In genomic region chr3:108178756-108179715, GRCm38 (mm10) we compare ENCODE assay signal across 10 mouse cellular contexts. TPM values are rescaled to one million over a fixed set of nuclear protein-coding genes. Genes with fewer than 3 reads are reported as not detected.
DNase-seq lines count a peak whose midpoint lies in the region; ATAC-seq and TF ChIP-seq lines count a peak whose summit lies in the region.
"Had no signal": no experiment of that assay in that cellular context is flagged by ENCODE, and none has a peak within 500 bp of the region (broad histone marks: within the 10 kb centered on the region; RNA-seq: fewer than 3 reads in every experiment).

No protein-coding gene starts in this region.

- TF ChIP-seq POLR2A in kidney, adult 2 months (IDR thresholded peaks at IDR 0.05; ENCODE audit: low read depth, low read length): no peak

- no peaks in the 10 kb centered on the region for H3K9me3 ChIP-seq in midbrain, embryonic 11.5 days (ENCODE audit: control insufficient read depth, low read length)
- no peaks in the 10 kb centered on the region for H3K9me3 ChIP-seq in midbrain, embryonic 13.5 days
- H3K9me3 ChIP-seq in intestine, embryonic 15.5 days: no peaks in the 10 kb centered on the region
- H3K9me3 ChIP-seq: embryonic facial prominence, embryonic 13.5 days; heart, embryonic 12.5 days had no signal

- no peaks in the 10 kb centered on the region for H3K36me3 ChIP-seq in kidney, adult 2 months (ENCODE audit: control insufficient read depth, insufficient read depth, low read length)
- H3K36me3 ChIP-seq in midbrain, embryonic 11.5 days (ENCODE audit: control insufficient read depth, insufficient read depth, low read length): no peaks in the 10 kb centered on the region
- H3K36me3 ChIP-seq in midbrain, embryonic 13.5 days: no peaks in the 10 kb centered on the region
- H3K36me3 ChIP-seq in intestine, embryonic 15.5 days: no peaks in the 10 kb centered on the region
- H3K36me3 ChIP-seq: embryonic facial prominence, embryonic 13.5 days; heart, embryonic 12.5 days had no signal

- WGBS in kidney, adult 2 months: 64% methylated on average over 7 of the region's 7 CpGs
- WGBS in midbrain, embryonic 11.5 days: 86% methylated on average over 7 of the region's 7 CpGs
- 81% methylated on average over 7 of the region's 7 CpGs for WGBS in midbrain, embryonic 13.5 days
- WGBS in intestine, embryonic 15.5 days: 53% methylated on average over 7 of the region's 7 CpGs

- H3K4me3 ChIP-seq in kidney, adult 2 months (ENCODE audit: insufficient read depth, low read depth, low read length): no peak overlapping the region
- H3K4me3 ChIP-seq in midbrain, embryonic 11.5 days (ENCODE audit: low read depth, low read length): no peak overlapping the region
- H3K4me3 ChIP-seq in midbrain, embryonic 13.5 days (replicated peaks): no peak overlapping the region
- H3K4me3 ChIP-seq in intestine, embryonic 15.5 days (replicated peaks): no peak overlapping the region
- H3K4me3 ChIP-seq: embryonic facial prominence, embryonic 13.5 days; heart, embryonic 12.5 days had no signal

- no peak for ATAC-seq in midbrain, embryonic 11.5 days (ENCODE audit: low FRiP score)
- no peak for ATAC-seq in midbrain, embryonic 13.5 days
- peak; percentile 61; the same call in 1 of the 2 replicates for ATAC-seq in intestine, embryonic 15.5 days
- ATAC-seq in granulocyte monocyte progenitor cell, adult 5-6 weeks (replicated peaks; ENCODE audit: poor library complexity, severe bottlenecking): no peak

- no peak overlapping the region for H3K9ac ChIP-seq in midbrain, embryonic 11.5 days (ENCODE audit: low read length)
- H3K9ac ChIP-seq in midbrain, embryonic 13.5 days (replicated peaks): no peak overlapping the region
- no peak overlapping the region for H3K9ac ChIP-seq in intestine, embryonic 15.5 days
- H3K9ac ChIP-seq: embryonic facial prominence, embryonic 13.5 days; heart, embryonic 12.5 days had no signal

- no peaks in the 10 kb centered on the region for H3K4me1 ChIP-seq in kidney, adult 2 months (ENCODE audit: control insufficient read depth, insufficient read depth, low read length)
- no peaks in the 10 kb centered on the region for H3K4me1 ChIP-seq in midbrain, embryonic 11.5 days (ENCODE audit: control insufficient read depth, insufficient read depth, low read length)
- peaks cover 18% of the 10 kb centered on the region for H3K4me1 ChIP-seq in midbrain, embryonic 13.5 days (replicated peaks)
- H3K4me1 ChIP-seq in intestine, embryonic 15.5 days (replicated peaks): 0 out of 2 replicates have a peak, but pooled peaks cover 4% of the 10 kb centered on the region

- H3K4me2 ChIP-seq in midbrain, embryonic 11.5 days: no peak overlapping the region
- H3K4me2 ChIP-seq in midbrain, embryonic 13.5 days (replicated peaks): no peak overlapping the region
- H3K4me2 ChIP-seq in intestine, embryonic 15.5 days (replicated peaks): no peak overlapping the region
- H3K4me2 ChIP-seq: embryonic facial prominence, embryonic 13.5 days; heart, embryonic 12.5 days had no signal

- H3K27me3 ChIP-seq in kidney, adult 2 months (replicated peaks; ENCODE audit: control insufficient read depth, insufficient read depth, low read length): no peaks in the 10 kb centered on the region
- no peaks in the 10 kb centered on the region for H3K27me3 ChIP-seq in midbrain, embryonic 11.5 days (ENCODE audit: control insufficient read depth, insufficient read depth, low read length)
- H3K27me3 ChIP-seq in midbrain, embryonic 13.5 days: no peaks in the 10 kb centered on the region
- H3K27me3 ChIP-seq in intestine, embryonic 15.5 days (replicated peaks): no peaks in the 10 kb centered on the region
- H3K27me3 ChIP-seq: embryonic facial prominence, embryonic 13.5 days had no signal

- DNase-seq in kidney, postnatal 10 days: peak; percentile 77
- DNase-seq in kidney, adult 2 months: no peak
- peak; percentile 47 for DNase-seq in midbrain, embryonic 11.5 days (ENCODE audit: low spot score, missing footprints)
- no peak for DNase-seq in B cell, adult 2 months
- DNase-seq: right cerebral cortex, postnatal 4 days had no signal

- TF ChIP-seq CTCF in kidney, adult 2 months (conservative IDR thresholded peaks at IDR 0.05; ENCODE audit: insufficient read depth, insufficient read length, low read depth, low read length): no peak

- no peak overlapping the region for H3K27ac ChIP-seq in kidney, adult 2 months (ENCODE audit: insufficient read depth, low read depth, low read length)
- no peak overlapping the region for H3K27ac ChIP-seq in midbrain, embryonic 11.5 days (ENCODE audit: low read depth, low read length)
- no peak overlapping the region for H3K27ac ChIP-seq in midbrain, embryonic 13.5 days
- no peak overlapping the region for H3K27ac ChIP-seq in intestine, embryonic 15.5 days
- H3K27ac ChIP-seq: embryonic facial prominence, embryonic 13.5 days had no signal

RNA-seq across cellular contexts. Expression of gene Amigo1, which starts 7.1 kb away (rescaled TPM):
- polyA plus RNA-seq in kidney, adult 2 months (2012; rRNA removed): 18.4 and 25.7 TPM in 2 replicates
- 4.2 and 4.3 TPM in 2 replicates for polyA plus RNA-seq in midbrain, embryonic 11.5 days (2014; fragmentation: Nextera tagmentation; extraction: Ambion mirVana)
- polyA plus RNA-seq in midbrain, embryonic 13.5 days (2015; fragmentation: Nextera tagmentation; extraction: Ambion mirVana): 9.9 and 11.0 TPM in 2 replicates
- polyA plus RNA-seq in intestine, embryonic 15.5 days (2015; fragmentation: Nextera tagmentation; extraction: Ambion mirVana): 3.9 and 4.4 TPM in 2 replicates
- 1.9 and 4.4 TPM in 2 replicates for total RNA-seq in granulocyte monocyte progenitor cell, adult 5-6 weeks (2014; fragmentation: Nextera tagmentation)
- total RNA-seq in granulocyte monocyte progenitor cell, adult 5-6 weeks (2017): 2.0 and 3.4 TPM in 2 replicates

RNA-seq across cellular contexts. Expression of gene Cyb561d1, which starts 22.0 kb away (rescaled TPM):
- 7.0 and 7.1 TPM in 2 replicates for polyA plus RNA-seq in kidney, adult 2 months (2012; rRNA removed)
- 2.3 and 3.0 TPM in 2 replicates for polyA plus RNA-seq in midbrain, embryonic 11.5 days (2014; fragmentation: Nextera tagmentation; extraction: Ambion mirVana)
- 4.3 and 5.6 TPM in 2 replicates for polyA plus RNA-seq in midbrain, embryonic 13.5 days (2015; fragmentation: Nextera tagmentation; extraction: Ambion mirVana)
- 3.6 and 3.8 TPM in 2 replicates for polyA plus RNA-seq in intestine, embryonic 15.5 days (2015; fragmentation: Nextera tagmentation; extraction: Ambion mirVana)
- 5.0 and 5.8 TPM in 2 replicates for total RNA-seq in granulocyte monocyte progenitor cell, adult 5-6 weeks (2014; fragmentation: Nextera tagmentation)
- 3.5 and 3.9 TPM in 2 replicates for total RNA-seq in granulocyte monocyte progenitor cell, adult 5-6 weeks (2017)

RNA-seq across cellular contexts. Expression of gene Gpr61, which starts 24.4 kb away (rescaled TPM):
- polyA plus RNA-seq in kidney, adult 2 months (2012; rRNA removed): not detected in 2 replicates
- polyA plus RNA-seq in midbrain, embryonic 11.5 days (2014; fragmentation: Nextera tagmentation; extraction: Ambion mirVana): 0.19 and 0.40 TPM in 2 replicates
- 2.0 and 2.1 TPM in 2 replicates for polyA plus RNA-seq in midbrain, embryonic 13.5 days (2015; fragmentation: Nextera tagmentation; extraction: Ambion mirVana)
- 0.15 and 0.21 TPM in 2 replicates for polyA plus RNA-seq in intestine, embryonic 15.5 days (2015; fragmentation: Nextera tagmentation; extraction: Ambion mirVana)
- total RNA-seq in granulocyte monocyte progenitor cell, adult 5-6 weeks (2014; fragmentation: Nextera tagmentation): not detected in 2 replicates
- total RNA-seq in granulocyte monocyte progenitor cell, adult 5-6 weeks (2017): not detected in 2 replicates

RNA-seq across cellular contexts. Expression of gene Atxn7l2, which starts 31.7 kb away (rescaled TPM):
- polyA plus RNA-seq in kidney, adult 2 months (2012; rRNA removed): 23.1 and 29.3 TPM in 2 replicates
- 16.9 and 18.3 TPM in 2 replicates for polyA plus RNA-seq in midbrain, embryonic 11.5 days (2014; fragmentation: Nextera tagmentation; extraction: Ambion mirVana)
- polyA plus RNA-seq in midbrain, embryonic 13.5 days (2015; fragmentation: Nextera tagmentation; extraction: Ambion mirVana): 27.8 and 28.8 TPM in 2 replicates
- 10.9 and 11.3 TPM in 2 replicates for polyA plus RNA-seq in intestine, embryonic 15.5 days (2015; fragmentation: Nextera tagmentation; extraction: Ambion mirVana)
- total RNA-seq in granulocyte monocyte progenitor cell, adult 5-6 weeks (2014; fragmentation: Nextera tagmentation): 6.7 and 6.8 TPM in 2 replicates
- 1.1 and 1.5 TPM in 2 replicates for total RNA-seq in granulocyte monocyte progenitor cell, adult 5-6 weeks (2017)

RNA-seq across cellular contexts. Expression of gene Gnai3, which starts 33.1 kb away (rescaled TPM):
- polyA plus RNA-seq in kidney, adult 2 months (2012; rRNA removed): 21.3 and 31.0 TPM in 2 replicates
- polyA plus RNA-seq in midbrain, embryonic 11.5 days (2014; fragmentation: Nextera tagmentation; extraction: Ambion mirVana): 217 and 240 TPM in 2 replicates
- 148 and 152 TPM in 2 replicates for polyA plus RNA-seq in midbrain, embryonic 13.5 days (2015; fragmentation: Nextera tagmentation; extraction: Ambion mirVana)
- polyA plus RNA-seq in intestine, embryonic 15.5 days (2015; fragmentation: Nextera tagmentation; extraction: Ambion mirVana): 165 and 183 TPM in 2 replicates
- total RNA-seq in granulocyte monocyte progenitor cell, adult 5-6 weeks (2014; fragmentation: Nextera tagmentation): 82.3 and 93.1 TPM in 2 replicates
- 139 and 189 TPM in 2 replicates for total RNA-seq in granulocyte monocyte progenitor cell, adult 5-6 weeks (2017)

Comparison
In these comparisons a context has a peak if more than half of its experiments do, and no peak if none do; other contexts are left out.
1. DNase-seq: peak in kidney, postnatal 10 days (single experiment) and midbrain, embryonic 11.5 days (single experiment); none in kidney, adult 2 months (single experiment) and B cell, adult 2 months (0 of 2).